Mouse (Mus musculus): ENCODE results near the gene Hdac1.

GRCm38 (mm10) chr4:129549306-129549705 lies 6.8 kb upstream of the Hdac1 start:
- TF ChIP-seq CTCF (IDR thresholded peaks at IDR 0.05) = peak; percentile 61
- no peak for TF ChIP-seq EP300 (IDR thresholded peaks at IDR 0.05)

Data from lung, postnatal 0 days (tissue).